Mouse (Mus musculus) E14TG2a.4 (cell line): ENCODE data around the gene Upf3b.

Experiments
- CTCF ChIP-seq: conservative IDR thresholded peaks from 2 replicates; pipeline ENCODE4 v1.5.1; 2014; ENCODE audit warnings: low read length
- NANOG ChIP-seq: IDR thresholded peaks from 2 replicates; pipeline ENCODE4 v1.6.1; 2014; ENCODE audit warnings: borderline replicate concordance, low read length, mixed read lengths

GRCm38 (mm10) chrX:37110881-37111193, 715 bp upstream of the Upf3b start:
- TF ChIP-seq CTCF (no peak), NANOG (no peak)
